Mouse (Mus musculus) heart, postnatal 0 days (tissue): ENCODE results near the gene Rprd2. TPM values are rescaled to one million over a fixed set of nuclear protein-coding genes. Genes with fewer than 3 reads are reported as not detected.

Experiments used
- ATAC-seq: fragments of 200-750 bp; cut with Nextera tagmentation; 2 replicates; pipeline ENCODE4 v1.8.0; 2017; ENCODE audit warnings: low read depth, moderate number of reproducible peaks, moderate library complexity; ENCODE audit not compliant: insufficient read depth
- DNase-seq: peaks from one replicate; pipeline ENCODE4 v3.0.0-alpha.2; 2016; ENCODE audit warnings: low spot score
- H3K27ac ChIP-seq: fragments of 300-500 bp; sonication (generic); 2 replicates; pipeline ENCODE4 v1.5.1; 2014; ENCODE audit warnings: low read depth, mild to moderate bottlenecking
- H3K27me3 ChIP-seq: fragments of 300-500 bp; sonication (generic); 2 replicates; pipeline ENCODE4 v1.6.1; 2014; ENCODE audit warnings: low read length, mixed read lengths; ENCODE audit not compliant: control insufficient read depth, insufficient read depth
- H3K36me3 ChIP-seq: fragments of 300-500 bp; sonication (generic); replicated peaks from 2 replicates; pipeline ENCODE4 v1.6.1; 2014; ENCODE audit warnings: low read length, mixed read lengths; ENCODE audit not compliant: control insufficient read depth, insufficient read depth
- H3K4me1 ChIP-seq: fragments of 300-500 bp; sonication (generic); 2 replicates; pipeline ENCODE4 v1.6.1; 2014; ENCODE audit warnings: antibody characterized with exemption; ENCODE audit not compliant: control insufficient read depth, insufficient read depth
- H3K4me2 ChIP-seq: fragments of 300-500 bp; sonication (generic); 2 replicates; pipeline ENCODE4 v1.6.1; 2014; ENCODE audit warnings: low read depth, mild to moderate bottlenecking, low read length, moderate library complexity
- H3K4me3 ChIP-seq: fragments of 300-500 bp; sonication (generic); 2 replicates; pipeline ENCODE4 v1.5.1; 2014; ENCODE audit warnings: low read depth, low read length
- H3K9ac ChIP-seq: fragments of 300-500 bp; sonication (generic); replicated peaks from 2 replicates; pipeline ENCODE4 v1.6.1; 2014; ENCODE audit warnings: low read depth, low read length, mixed read lengths
- H3K9me3 ChIP-seq: fragments of 300-500 bp; sonication (generic); replicated peaks from 2 replicates; pipeline ENCODE4 v1.6.1; 2016; ENCODE audit warnings: low read length; ENCODE audit not compliant: control insufficient read depth
- CTCF ChIP-seq: IDR thresholded peaks from 2 replicates; pipeline ENCODE4 v1.5.1; 2016; ENCODE audit warnings: antibody characterized with exemption, control low read depth, low read depth
- EP300 ChIP-seq: IDR thresholded peaks from 2 replicates; pipeline ENCODE4 v1.6.1; 2016; ENCODE audit warnings: antibody characterized with exemption, low read depth
- WGBS: fragments of 180-500 bp; shearing (Covaris S2); extraction: QIAGEN DNeasy Blood & Tissue Kit; methylation state at CpG from one replicate; pipeline ENCODE4 v1.1.7; 2014; 5-methylcytosine and 5-hydroxymethylcytosine counted together
- polyA plus RNA-seq: library from polyadenylated mRNA; unstranded; fragments of >200 nt; fragmentation: Nextera tagmentation; extraction: Ambion mirVana; gene quantifications from 2 replicates; pipeline ENCODE4 v1.2.1, GENCODE M21; 2015
- total RNA-seq: library from RNA; depleted of rRNA; stranded (reverse); fragments of >200 nt; gene quantifications from 2 replicates; pipeline ENCODE4 v1.2.3, GENCODE M21; 2014; ENCODE audit warnings: low replicate concordance

Rprd2 gene
- total and polyA plus RNA-seq, 2 experiments from 2014 or later = 20.8 to 25.6 TPM

- WGBS = 61% methylated on average over 6 of the region's 6 CpGs
- peaks cover 34% of the 10 kb centered on the region for H3K36me3 ChIP-seq
- peak overlapping the region; percentile 30; the same call in 1 of the 2 replicates for H3K27ac ChIP-seq
- DNase-seq (peak; percentile 20), ATAC-seq (no peak)
- H3K4me2 ChIP-seq = no peak overlapping the region
- TF ChIP-seq EP300 (no peak), CTCF (peak; percentile 21; the same call in 1 of the 2 replicates)
- no peak overlapping the region for H3K9ac ChIP-seq
- no peaks in the 10 kb centered on the region for H3K9me3 ChIP-seq
- no peaks in the 10 kb centered on the region for H3K27me3 ChIP-seq
- H3K4me1 ChIP-seq = peaks cover 8% of the 10 kb centered on the region; the same call in 1 of the 2 replicates
- no peak overlapping the region for H3K4me3 ChIP-seq
Measured at GRCm38 (mm10) chr3:95762961-95763360, 55.7 kb downstream of the Rprd2 start.

DNA sequence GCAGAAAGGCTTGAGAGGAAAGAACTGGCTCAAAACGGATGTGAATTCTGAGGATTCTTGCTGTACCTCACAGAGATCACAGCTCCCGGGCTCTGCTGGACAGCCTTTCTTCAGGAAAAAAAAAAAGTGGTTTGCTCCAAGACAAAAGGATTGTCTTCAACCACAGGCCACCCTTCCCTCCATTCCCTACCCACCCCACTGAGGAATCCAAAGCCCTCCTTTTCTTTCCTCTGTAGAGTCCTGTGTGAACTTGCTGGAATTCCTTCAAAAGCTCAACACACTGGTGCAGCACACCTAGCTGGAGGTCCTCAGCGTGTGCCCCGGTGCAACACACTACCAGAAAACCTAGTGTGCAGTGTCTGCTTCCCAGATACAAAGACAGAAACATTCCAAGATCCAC is 56.9 kb downstream of the Rprd2 start:
- Histone ChIP-seq H3K4me1 (peaks cover 8% of the 10 kb centered on the region; the same call in 1 of the 2 replicates), H3K4me2 (no peak overlapping the region), H3K9ac (no peak overlapping the region), H3K36me3 (peaks cover 26% of the 10 kb centered on the region), H3K4me3 (no peak overlapping the region), H3K27me3 (no peaks in the 10 kb centered on the region), H3K9me3 (no peaks in the 10 kb centered on the region), H3K27ac (no peak overlapping the region)
- ATAC-seq = no peak
- no peak for DNase-seq
- TF ChIP-seq EP300 (no peak), CTCF (no peak)
- WGBS = 77% methylated on average over 4 of the region's 4 CpGs

- Histone ChIP-seq H3K27ac (no peak overlapping the region), H3K4me1 (peaks cover 8% of the 10 kb centered on the region; the same call in 1 of the 2 replicates), H3K4me2 (no peak overlapping the region), H3K4me3 (no peak overlapping the region), H3K9ac (no peak overlapping the region), H3K27me3 (no peaks in the 10 kb centered on the region), H3K9me3 (no peaks in the 10 kb centered on the region), H3K36me3 (peaks cover 21% of the 10 kb centered on the region)
- DNase-seq = no peak
- ATAC-seq = no peak
- TF ChIP-seq EP300 (no peak), CTCF (no peak)
Measured at GRCm38 (mm10) chr3:95760656-95761055, 58.0 kb downstream of the Rprd2 start.

DNA sequence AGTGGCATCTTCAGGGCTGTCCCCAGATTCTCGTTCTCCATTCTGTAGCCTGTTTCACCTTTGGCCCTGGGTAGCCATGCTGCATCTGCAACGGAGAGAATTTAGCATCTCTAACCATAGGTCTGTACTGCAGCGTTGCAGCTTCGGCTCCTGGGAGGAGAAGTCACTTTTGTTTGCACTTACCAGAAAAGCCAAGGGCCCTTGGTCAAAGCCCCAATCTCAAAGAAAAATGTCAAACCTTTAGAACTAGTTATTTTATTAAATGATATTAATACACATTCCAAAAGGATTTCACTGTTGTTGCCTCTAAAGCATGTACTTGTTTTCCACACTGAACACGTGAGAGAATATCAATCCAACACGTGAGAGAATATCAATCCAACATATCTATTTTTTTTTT is 58.6 kb downstream of the Rprd2 start, which contains the start of gene Tars2:
Tars2 (minus strand) TSS at position 101 of the 400 bp plus-strand sequence.
- no peak for TF ChIP-seq CTCF
- TF ChIP-seq EP300 = no peak
- H3K4me2 ChIP-seq = no peak within 1 kb of the TSS
- ATAC-seq (no peak), DNase-seq (no peak)
- no peak within 1 kb of the TSS for H3K27ac ChIP-seq
- peaks cover 16% of the 10 kb centered on the region for H3K36me3 ChIP-seq
- H3K4me3 ChIP-seq = no peak within 1 kb of the TSS
- 84% methylated on average over 6 of the region's 6 CpGs for WGBS
- H3K9ac ChIP-seq = no peak within 1 kb of the TSS
- no peaks in the 10 kb centered on the region for H3K9me3 ChIP-seq
- no peaks in the 10 kb centered on the region for H3K27me3 ChIP-seq
- peaks cover 8% of the 10 kb centered on the region; the same call in 1 of the 2 replicates for H3K4me1 ChIP-seq

GRCm38 (mm10) chr3:95758467-95759218 is 60.0 kb downstream of the Rprd2 start:
- no peaks in the 10 kb centered on the region for H3K9me3 ChIP-seq
- 43% methylated on average over 9 of the region's 9 CpGs for WGBS
- no peak overlapping the region for H3K27ac ChIP-seq
- DNase-seq = no peak
- no peak for TF ChIP-seq EP300
- no peak for TF ChIP-seq CTCF
- H3K27me3 ChIP-seq = no peaks in the 10 kb centered on the region
- no peak for ATAC-seq
- no peak overlapping the region for H3K4me2 ChIP-seq
- no peak overlapping the region for H3K9ac ChIP-seq
- peaks cover 8% of the 10 kb centered on the region; the same call in 1 of the 2 replicates for H3K4me1 ChIP-seq
- 0 out of 2 replicates have a peak, but pooled peaks cover under 1% of the 10 kb centered on the region for H3K36me3 ChIP-seq
- H3K4me3 ChIP-seq = no peak overlapping the region
